Mouse (Mus musculus): ENCODE measurements at regions not wholly inside any gene's neighbourhood (a gene's known extent, or its start where the extent isn't known, plus 50 kb on each side); places are given as distances from the start of the nearest gene placed in this dataset.

DNA sequence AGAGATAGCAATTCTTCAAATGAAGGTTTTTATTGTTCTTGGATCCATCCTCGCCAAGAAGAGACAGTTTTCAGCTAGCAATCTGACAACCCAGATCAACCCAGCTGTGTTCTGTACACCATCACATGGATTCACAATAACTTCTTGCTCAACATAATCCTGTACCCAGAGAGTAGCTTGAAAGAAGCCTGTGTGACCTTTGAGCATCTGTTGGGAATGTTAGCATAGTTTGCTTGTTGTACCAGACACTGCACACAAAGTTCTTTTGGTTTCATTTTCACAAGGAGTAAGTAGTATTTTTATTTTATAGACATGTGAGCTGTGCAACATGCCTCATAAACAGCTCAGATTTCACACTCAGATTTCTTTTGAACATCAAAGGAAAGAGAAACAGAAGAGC is 136.0 kb downstream of the Gm9733 start:
- no peaks in the 10 kb centered on the region for H3K27me3 ChIP-seq (ENCODE audit: control insufficient read depth, insufficient read depth, low read length)
- H3K4me2 ChIP-seq (ENCODE audit: low read depth, low read length): no peak overlapping the region
- H3K36me3 ChIP-seq (replicated peaks; ENCODE audit: control insufficient read depth, insufficient read depth, low read depth, low read length): no peaks in the 10 kb centered on the region
- no peak overlapping the region for H3K27ac ChIP-seq (replicated peaks; ENCODE audit: low read depth, low read length)
- 66% methylated on average over 1 of the region's 1 CpGs for WGBS
- H3K4me3 ChIP-seq (ENCODE audit: low read depth, low read length): no peak overlapping the region
- H3K9ac ChIP-seq (replicated peaks; ENCODE audit: low read length): no peak overlapping the region
- no peaks in the 10 kb centered on the region for H3K4me1 ChIP-seq (ENCODE audit: control insufficient read depth, insufficient read depth, low read length)
- ATAC-seq (replicated peaks; ENCODE audit: insufficient number of reproducible peaks, low FRiP score, low TSS enrichment, low read depth): no peak
- no peak for DNase-seq (ENCODE audit: low spot score)
- no peaks in the 10 kb centered on the region for H3K9me3 ChIP-seq (replicated peaks; ENCODE audit: control insufficient read depth, low read length)

DNA sequence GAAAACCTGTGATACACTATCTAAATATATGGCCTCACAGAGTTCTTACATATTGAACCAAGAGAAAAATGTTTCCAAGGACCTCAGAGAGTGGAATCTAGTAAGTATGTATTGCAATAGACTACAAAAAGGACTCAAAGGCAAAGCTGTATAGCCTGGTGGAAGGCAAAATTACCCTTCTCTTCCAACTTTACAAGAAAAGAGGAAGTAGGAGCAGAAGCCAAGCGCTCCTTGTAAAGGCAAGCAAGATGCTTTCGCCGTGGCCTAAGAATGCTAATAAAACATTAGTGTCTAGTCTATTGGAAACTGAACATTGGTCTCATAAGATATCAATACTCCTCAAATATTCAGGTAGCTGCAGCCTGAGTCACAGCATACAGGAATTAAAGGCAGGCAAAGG is 134.0 kb downstream of the Gm9733 start:
- Histone ChIP-seq H3K9me3 (replicated peaks; ENCODE audit: control insufficient read depth, low read length) (no peaks in the 10 kb centered on the region), H3K4me3 (ENCODE audit: low read depth, low read length) (no peak overlapping the region), H3K4me1 (ENCODE audit: control insufficient read depth, insufficient read depth, low read length) (no peaks in the 10 kb centered on the region), H3K4me2 (ENCODE audit: low read depth, low read length) (no peak overlapping the region), H3K27me3 (ENCODE audit: control insufficient read depth, insufficient read depth, low read length) (no peaks in the 10 kb centered on the region), H3K36me3 (replicated peaks; ENCODE audit: control insufficient read depth, insufficient read depth, low read depth, low read length) (no peaks in the 10 kb centered on the region), H3K27ac (replicated peaks; ENCODE audit: low read depth, low read length) (no peak overlapping the region), H3K9ac (replicated peaks; ENCODE audit: low read length) (no peak overlapping the region)
- DNase-seq (ENCODE audit: low spot score): no peak
- ATAC-seq (replicated peaks; ENCODE audit: insufficient number of reproducible peaks, low FRiP score, low TSS enrichment, low read depth): no peak
- 89% methylated on average over 3 of the region's 3 CpGs for WGBS

DNA sequence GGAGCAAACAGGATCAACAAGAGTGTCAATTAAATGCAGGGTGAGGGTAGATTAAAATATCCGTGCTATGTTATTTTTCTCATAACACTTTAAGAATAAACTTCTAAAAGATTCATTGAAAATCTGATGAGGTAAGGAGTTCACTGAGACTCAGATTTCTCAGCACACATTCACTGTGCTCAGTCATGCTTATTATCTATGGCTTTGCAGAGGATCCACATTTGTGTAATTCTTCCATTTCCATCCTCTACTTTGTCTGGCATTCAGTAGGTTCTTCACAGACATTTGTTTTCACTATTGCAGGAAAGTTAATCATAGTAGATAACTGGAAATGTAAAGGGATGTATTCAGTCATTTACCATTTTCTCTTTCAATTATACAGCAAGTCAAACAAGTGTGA is 131.8 kb downstream of the Gm9733 start:
- Histone ChIP-seq H3K9me3 (replicated peaks; ENCODE audit: control insufficient read depth, low read length) (no peaks in the 10 kb centered on the region), H3K4me3 (ENCODE audit: low read depth, low read length) (no peak overlapping the region), H3K4me2 (ENCODE audit: low read depth, low read length) (no peak overlapping the region), H3K27me3 (ENCODE audit: control insufficient read depth, insufficient read depth, low read length) (no peaks in the 10 kb centered on the region), H3K36me3 (replicated peaks; ENCODE audit: control insufficient read depth, insufficient read depth, low read depth, low read length) (no peaks in the 10 kb centered on the region), H3K9ac (replicated peaks; ENCODE audit: low read length) (no peak overlapping the region), H3K27ac (replicated peaks; ENCODE audit: low read depth, low read length) (no peak overlapping the region), H3K4me1 (ENCODE audit: control insufficient read depth, insufficient read depth, low read length) (no peaks in the 10 kb centered on the region)
- DNase-seq (ENCODE audit: low spot score) (no peak), ATAC-seq (replicated peaks; ENCODE audit: insufficient number of reproducible peaks, low FRiP score, low TSS enrichment, low read depth) (no peak)
- 73% methylated on average over 1 of the region's 1 CpGs for WGBS

DNA sequence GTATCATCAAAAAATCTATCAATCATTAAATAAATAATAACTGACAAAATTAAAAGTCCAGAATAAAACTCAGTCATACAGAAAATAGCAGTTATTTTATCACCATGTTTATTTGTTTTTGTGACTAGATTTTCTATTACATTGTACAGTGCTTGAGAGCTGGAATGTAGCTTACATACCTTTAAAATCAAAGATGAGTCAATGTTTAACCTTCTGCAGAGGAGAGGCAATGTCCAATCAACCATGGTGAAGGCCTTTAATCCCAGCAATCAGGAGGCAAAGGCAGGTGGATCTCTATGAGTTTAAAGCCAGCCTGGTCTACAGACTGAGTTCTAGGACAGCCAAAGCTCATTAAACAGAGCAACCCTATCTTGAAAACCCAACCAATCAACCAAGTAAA is 131.1 kb downstream of the Gm9733 start:
- Histone ChIP-seq H3K36me3 (replicated peaks; ENCODE audit: control insufficient read depth, insufficient read depth, low read depth, low read length) (no peaks in the 10 kb centered on the region), H3K9ac (replicated peaks; ENCODE audit: low read length) (no peak overlapping the region), H3K4me3 (ENCODE audit: low read depth, low read length) (no peak overlapping the region), H3K4me1 (ENCODE audit: control insufficient read depth, insufficient read depth, low read length) (no peaks in the 10 kb centered on the region), H3K4me2 (ENCODE audit: low read depth, low read length) (no peak overlapping the region), H3K27ac (replicated peaks; ENCODE audit: low read depth, low read length) (no peak overlapping the region), H3K27me3 (ENCODE audit: control insufficient read depth, insufficient read depth, low read length) (no peaks in the 10 kb centered on the region), H3K9me3 (replicated peaks; ENCODE audit: control insufficient read depth, low read length) (no peaks in the 10 kb centered on the region)
- DNase-seq (ENCODE audit: low spot score): no peak
- no peak for ATAC-seq (replicated peaks; ENCODE audit: insufficient number of reproducible peaks, low FRiP score, low TSS enrichment, low read depth)

DNA sequence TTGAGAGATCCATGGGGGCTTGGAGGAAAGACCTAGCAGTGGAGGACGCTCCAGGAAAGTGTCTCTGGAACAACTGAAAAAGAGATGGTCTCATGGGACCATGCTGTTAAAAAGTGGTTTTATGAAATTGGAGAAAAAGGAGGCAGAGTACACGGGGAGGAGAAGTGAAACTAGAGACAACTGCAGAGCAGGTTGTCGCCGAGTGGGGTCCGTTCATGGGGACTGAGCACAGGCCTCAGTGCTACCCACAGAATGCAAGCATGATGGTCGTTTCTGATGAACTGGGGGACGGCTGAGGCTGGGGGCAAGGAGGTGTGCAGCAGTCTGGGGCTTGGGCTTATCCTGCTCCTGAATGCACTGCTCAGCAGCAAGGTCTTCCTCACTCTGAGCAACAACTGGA is 129.3 kb downstream of the Gm9733 start:
- DNase-seq (ENCODE audit: low spot score) (no peak), ATAC-seq (replicated peaks; ENCODE audit: insufficient number of reproducible peaks, low FRiP score, low TSS enrichment, low read depth) (no peak)
- H3K27me3 ChIP-seq (ENCODE audit: control insufficient read depth, insufficient read depth, low read length): no peaks in the 10 kb centered on the region
- no peak overlapping the region for H3K4me2 ChIP-seq (ENCODE audit: low read depth, low read length)
- 71% methylated on average over 7 of the region's 7 CpGs for WGBS
- H3K9me3 ChIP-seq (replicated peaks; ENCODE audit: control insufficient read depth, low read length): no peaks in the 10 kb centered on the region
- H3K4me1 ChIP-seq (ENCODE audit: control insufficient read depth, insufficient read depth, low read length): no peaks in the 10 kb centered on the region
- H3K4me3 ChIP-seq (ENCODE audit: low read depth, low read length): no peak overlapping the region
- no peak overlapping the region for H3K9ac ChIP-seq (replicated peaks; ENCODE audit: low read length)
- H3K27ac ChIP-seq (replicated peaks; ENCODE audit: low read depth, low read length): no peak overlapping the region
- no peaks in the 10 kb centered on the region for H3K36me3 ChIP-seq (replicated peaks; ENCODE audit: control insufficient read depth, insufficient read depth, low read depth, low read length)

DNA sequence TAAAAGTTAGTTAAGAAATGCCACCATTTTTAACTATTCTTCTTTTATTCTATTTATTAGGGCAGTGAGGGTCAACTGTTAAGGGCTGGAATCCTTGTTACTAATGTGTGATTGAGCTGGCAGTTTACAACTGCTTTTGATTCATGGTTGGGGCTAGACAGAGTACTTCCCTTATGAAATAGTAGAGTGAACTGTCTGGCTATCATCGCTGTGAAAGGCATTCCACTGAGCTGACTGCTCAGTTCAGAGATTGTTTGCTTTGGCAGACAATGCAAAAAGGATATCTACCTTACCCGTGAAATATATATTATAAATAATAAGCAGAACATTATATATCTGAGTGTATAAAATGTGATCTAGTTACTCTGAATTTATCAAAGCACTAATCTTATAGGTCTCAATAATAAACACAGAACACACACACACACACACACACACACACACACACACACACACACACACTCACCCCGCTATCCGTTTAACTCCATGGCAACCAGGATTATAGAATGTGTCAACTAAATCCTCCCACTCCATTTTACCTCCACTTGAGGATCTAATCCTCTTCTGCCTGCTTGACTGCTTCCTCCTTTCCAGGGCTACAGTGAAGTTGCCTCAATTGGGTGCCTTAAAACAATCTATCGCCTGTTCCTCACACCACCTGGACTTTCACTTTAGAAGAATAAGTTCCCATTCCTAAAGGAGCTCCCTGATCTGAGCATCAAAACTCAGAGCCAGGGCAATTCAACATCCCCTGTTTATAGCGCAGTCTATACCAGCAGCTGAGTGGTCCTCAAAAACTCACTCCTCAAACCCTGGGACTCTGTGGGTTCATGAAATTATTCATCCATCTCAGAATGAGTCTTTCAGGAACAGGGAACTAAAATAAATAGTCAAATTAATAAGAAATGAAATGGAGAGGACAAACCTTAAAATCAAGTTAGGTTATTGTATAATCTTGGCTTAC is 126.6 kb downstream of the Gm9733 start:
- Histone ChIP-seq H3K4me1 (ENCODE audit: control insufficient read depth, insufficient read depth, low read length) (no peaks in the 10 kb centered on the region), H3K27me3 (ENCODE audit: control insufficient read depth, insufficient read depth, low read length) (no peaks in the 10 kb centered on the region), H3K4me2 (ENCODE audit: low read depth, low read length) (no peak overlapping the region), H3K4me3 (ENCODE audit: low read depth, low read length) (no peak overlapping the region), H3K36me3 (replicated peaks; ENCODE audit: control insufficient read depth, insufficient read depth, low read depth, low read length) (no peaks in the 10 kb centered on the region), H3K27ac (replicated peaks; ENCODE audit: low read depth, low read length) (no peak overlapping the region), H3K9me3 (replicated peaks; ENCODE audit: control insufficient read depth, low read length) (no peaks in the 10 kb centered on the region), H3K9ac (replicated peaks; ENCODE audit: low read length) (no peak overlapping the region)
- 60% methylated on average over 6 of the region's 6 CpGs for WGBS
- DNase-seq (ENCODE audit: low spot score) (no peak), ATAC-seq (replicated peaks; ENCODE audit: insufficient number of reproducible peaks, low FRiP score, low TSS enrichment, low read depth) (no peak)

DNA sequence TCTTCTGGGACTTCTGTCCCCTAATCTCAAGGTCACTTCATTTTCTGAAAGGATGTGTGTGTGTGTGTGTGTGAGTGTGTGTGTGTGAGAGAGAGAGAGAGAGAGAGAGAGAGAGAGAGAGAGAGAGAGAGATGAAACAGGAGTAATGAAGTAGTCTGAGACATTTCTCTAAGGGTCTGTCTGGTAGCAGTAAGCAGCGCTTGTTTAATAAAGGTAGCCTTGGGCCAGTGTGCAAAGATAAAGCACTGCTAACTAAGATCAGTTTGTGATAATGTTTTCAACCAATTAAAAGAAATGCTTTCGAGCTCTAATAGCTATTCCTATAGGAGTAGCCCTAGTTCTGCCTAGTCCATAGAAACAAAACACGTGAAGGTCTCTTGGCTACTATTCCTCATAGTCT is 119.7 kb downstream of the Gm9733 start:
- ATAC-seq (replicated peaks; ENCODE audit: insufficient number of reproducible peaks, low FRiP score, low TSS enrichment, low read depth) (no peak), DNase-seq (ENCODE audit: low spot score) (no peak)
- H3K4me3 ChIP-seq (ENCODE audit: low read depth, low read length): no peak overlapping the region
- WGBS: 91% methylated on average over 3 of the region's 3 CpGs
- no peak overlapping the region for H3K27ac ChIP-seq (replicated peaks; ENCODE audit: low read depth, low read length)
- H3K9me3 ChIP-seq (replicated peaks; ENCODE audit: control insufficient read depth, low read length): no peaks in the 10 kb centered on the region
- H3K4me2 ChIP-seq (ENCODE audit: low read depth, low read length): no peak overlapping the region
- no peaks in the 10 kb centered on the region for H3K36me3 ChIP-seq (replicated peaks; ENCODE audit: control insufficient read depth, insufficient read depth, low read depth, low read length)
- H3K4me1 ChIP-seq (ENCODE audit: control insufficient read depth, insufficient read depth, low read length): no peaks in the 10 kb centered on the region
- no peak overlapping the region for H3K9ac ChIP-seq (replicated peaks; ENCODE audit: low read length)
- no peaks in the 10 kb centered on the region for H3K27me3 ChIP-seq (ENCODE audit: control insufficient read depth, insufficient read depth, low read length)

DNA sequence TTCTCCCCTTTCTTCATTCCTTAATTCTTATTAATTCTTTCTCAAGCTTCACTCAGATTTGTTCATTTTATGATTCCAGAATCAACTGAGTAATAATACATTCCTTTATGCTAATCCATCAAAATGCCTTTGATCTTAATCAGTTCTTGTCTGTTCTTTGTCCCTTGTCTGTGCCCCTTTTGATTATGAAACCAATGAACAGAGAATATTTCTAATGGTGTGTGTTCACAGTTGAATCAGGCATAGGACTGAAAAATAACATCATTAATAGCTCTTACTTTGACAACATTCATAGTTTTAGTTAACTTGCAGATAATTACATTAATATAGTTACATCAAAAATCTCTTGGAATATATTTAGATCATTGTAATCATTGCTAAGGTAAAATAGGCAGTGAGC is 114.5 kb downstream of the Gm9733 start:
- Histone ChIP-seq H3K4me1 (ENCODE audit: control insufficient read depth, insufficient read depth, low read length) (no peaks in the 10 kb centered on the region), H3K36me3 (replicated peaks; ENCODE audit: control insufficient read depth, insufficient read depth, low read depth, low read length) (no peaks in the 10 kb centered on the region), H3K4me2 (ENCODE audit: low read depth, low read length) (no peak overlapping the region), H3K9me3 (replicated peaks; ENCODE audit: control insufficient read depth, low read length) (no peaks in the 10 kb centered on the region), H3K27ac (replicated peaks; ENCODE audit: low read depth, low read length) (no peak overlapping the region), H3K9ac (replicated peaks; ENCODE audit: low read length) (no peak overlapping the region), H3K27me3 (ENCODE audit: control insufficient read depth, insufficient read depth, low read length) (no peaks in the 10 kb centered on the region), H3K4me3 (ENCODE audit: low read depth, low read length) (no peak overlapping the region)
- no peak for DNase-seq (ENCODE audit: low spot score)
- ATAC-seq (replicated peaks; ENCODE audit: insufficient number of reproducible peaks, low FRiP score, low TSS enrichment, low read depth): no peak
